Mouse (Mus musculus): ENCODE results near the gene Tjp1. TPM values are rescaled to one million over a fixed set of nuclear protein-coding genes. Genes with fewer than 3 reads are reported as not detected.

The Tjp1 gene
- polyA plus RNA-seq, 1 experiment from 2014 or later: 28.3 TPM

DNA sequence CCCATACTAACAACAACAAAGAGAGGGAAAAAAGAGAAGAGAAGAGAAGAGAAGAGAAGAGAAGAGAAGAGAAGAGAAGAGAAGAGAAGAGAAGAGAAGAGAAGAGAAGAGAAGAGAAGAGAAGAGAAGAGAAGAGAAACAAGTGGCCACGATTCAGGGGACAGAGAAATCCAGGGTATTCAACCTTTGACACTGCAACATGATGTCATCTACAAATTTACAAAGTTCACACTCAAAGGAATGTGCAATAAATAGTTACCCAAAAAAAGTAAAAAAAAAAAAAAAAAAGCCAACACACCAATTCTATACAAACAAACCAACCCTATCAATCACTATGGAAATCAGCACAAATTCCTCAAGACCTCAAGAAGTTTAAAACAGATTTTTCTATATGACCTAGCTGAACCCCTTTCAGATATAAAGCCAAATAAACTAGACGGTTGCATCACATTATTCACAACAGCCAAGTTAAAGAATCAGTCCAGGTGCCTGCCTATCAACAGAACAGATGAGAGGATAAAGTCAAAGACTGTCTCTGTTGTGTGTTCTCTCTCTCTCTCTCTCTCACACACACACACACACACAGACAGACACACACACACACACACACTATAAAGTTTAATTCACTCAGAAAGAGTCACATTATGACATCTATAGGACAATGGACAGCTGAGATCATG lies 194.4 kb downstream of the Tjp1 start:
- peaks cover 52% of the 10 kb centered on the region for H3K36me3 ChIP-seq (ENCODE audit: insufficient read depth, low read length)
- no peaks in the 10 kb centered on the region for H3K4me1 ChIP-seq (replicated peaks; ENCODE audit: insufficient read depth, low read length)
- H3K9ac ChIP-seq (ENCODE audit: low read depth, low read length): no peak overlapping the region
- DNase-seq (ENCODE audit: low spot score) (no peak), ATAC-seq (replicated peaks; ENCODE audit: low FRiP score, low read depth) (no peak)
- TF ChIP-seq CTCF (IDR thresholded peaks at IDR 0.05; ENCODE audit: low read depth): no peak
- H3K9me3 ChIP-seq (replicated peaks; ENCODE audit: low read length): no peaks in the 10 kb centered on the region
- WGBS: 75% methylated on average over 2 of the region's 2 CpGs
- H3K4me3 ChIP-seq (replicated peaks; ENCODE audit: low read depth, low read length): no peak overlapping the region
- no peak overlapping the region for H3K27ac ChIP-seq
- H3K27me3 ChIP-seq (ENCODE audit: insufficient read depth, low read length): no peaks in the 10 kb centered on the region
- no peak overlapping the region for H3K4me2 ChIP-seq (ENCODE audit: low read length)

- Histone ChIP-seq H3K36me3 (ENCODE audit: insufficient read depth, low read length) (peaks cover 56% of the 10 kb centered on the region), H3K4me1 (replicated peaks; ENCODE audit: insufficient read depth, low read length) (no peaks in the 10 kb centered on the region), H3K27ac (no peak overlapping the region), H3K9ac (ENCODE audit: low read depth, low read length) (no peak overlapping the region), H3K9me3 (replicated peaks; ENCODE audit: low read length) (no peaks in the 10 kb centered on the region), H3K27me3 (ENCODE audit: insufficient read depth, low read length) (no peaks in the 10 kb centered on the region), H3K4me2 (ENCODE audit: low read length) (no peak overlapping the region), H3K4me3 (replicated peaks; ENCODE audit: low read depth, low read length) (no peak overlapping the region)
- 69% methylated on average over 5 of the region's 5 CpGs for WGBS
- DNase-seq (ENCODE audit: low spot score) (peak; percentile 72), ATAC-seq (replicated peaks; ENCODE audit: low FRiP score, low read depth) (0 out of 2 replicates have a peak, but pooled peaks have one; percentile 54)
- TF ChIP-seq CTCF (IDR thresholded peaks at IDR 0.05; ENCODE audit: low read depth): peak; percentile 97
Measured at GRCm38 (mm10) chr7:65319047-65319725, 208.4 kb downstream of the Tjp1 start.

GRCm38 (mm10) chr7:65317418-65317817 lies 210.2 kb downstream of the Tjp1 start:
- peak; percentile 76 for DNase-seq (ENCODE audit: low spot score)
- TF ChIP-seq CTCF (IDR thresholded peaks at IDR 0.05; ENCODE audit: low read depth): peak; percentile 92
- Histone ChIP-seq H3K36me3 (ENCODE audit: insufficient read depth, low read length) (peaks cover 56% of the 10 kb centered on the region), H3K4me3 (replicated peaks; ENCODE audit: low read depth, low read length) (no peak overlapping the region), H3K4me2 (ENCODE audit: low read length) (no peak overlapping the region), H3K9me3 (replicated peaks; ENCODE audit: low read length) (no peaks in the 10 kb centered on the region), H3K27ac (no peak overlapping the region), H3K27me3 (ENCODE audit: insufficient read depth, low read length) (no peaks in the 10 kb centered on the region), H3K9ac (ENCODE audit: low read depth, low read length) (no peak overlapping the region), H3K4me1 (replicated peaks; ENCODE audit: insufficient read depth, low read length) (no peaks in the 10 kb centered on the region)
- ATAC-seq (replicated peaks; ENCODE audit: low FRiP score, low read depth): no peak
- 37% methylated on average over 5 of the region's 5 CpGs for WGBS

DNA sequence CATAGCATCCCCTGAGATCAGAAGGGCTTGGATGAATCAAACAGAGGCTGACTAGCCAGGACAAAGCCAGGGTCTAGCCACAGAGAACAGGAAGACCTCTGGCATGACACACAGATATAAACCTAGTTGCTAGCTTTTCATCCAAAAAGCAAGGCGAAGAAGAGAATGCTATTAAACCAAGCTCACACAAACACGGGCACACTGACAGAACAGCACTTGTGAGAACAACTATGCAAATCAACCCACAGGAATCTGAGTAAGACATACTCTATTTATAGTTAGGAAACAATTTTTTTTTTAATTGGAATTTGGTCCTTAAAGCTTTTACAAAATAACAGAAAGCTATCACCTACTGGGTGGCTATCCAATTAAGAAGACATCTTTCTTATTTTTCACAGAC lies 212.4 kb downstream of the Tjp1 start:
- TF ChIP-seq CTCF (IDR thresholded peaks at IDR 0.05; ENCODE audit: low read depth): no peak
- Histone ChIP-seq H3K27ac (no peak overlapping the region), H3K4me2 (ENCODE audit: low read length) (no peak overlapping the region), H3K4me3 (replicated peaks; ENCODE audit: low read depth, low read length) (no peak overlapping the region), H3K9me3 (replicated peaks; ENCODE audit: low read length) (no peaks in the 10 kb centered on the region), H3K9ac (ENCODE audit: low read depth, low read length) (no peak overlapping the region), H3K36me3 (ENCODE audit: insufficient read depth, low read length) (peaks cover 66% of the 10 kb centered on the region), H3K4me1 (replicated peaks; ENCODE audit: insufficient read depth, low read length) (no peaks in the 10 kb centered on the region), H3K27me3 (ENCODE audit: insufficient read depth, low read length) (no peaks in the 10 kb centered on the region)
- WGBS: 92% methylated on average over 2 of the region's 2 CpGs
- DNase-seq (ENCODE audit: low spot score) (no peak), ATAC-seq (replicated peaks; ENCODE audit: low FRiP score, low read depth) (no peak)

- Histone ChIP-seq H3K27me3 (ENCODE audit: insufficient read depth, low read length) (no peaks in the 10 kb centered on the region), H3K4me2 (ENCODE audit: low read length) (no peak overlapping the region), H3K4me3 (replicated peaks; ENCODE audit: low read depth, low read length) (no peak overlapping the region), H3K9ac (ENCODE audit: low read depth, low read length) (no peak overlapping the region), H3K4me1 (replicated peaks; ENCODE audit: insufficient read depth, low read length) (no peaks in the 10 kb centered on the region), H3K27ac (no peak overlapping the region), H3K36me3 (ENCODE audit: insufficient read depth, low read length) (peaks cover 38% of the 10 kb centered on the region), H3K9me3 (replicated peaks; ENCODE audit: low read length) (no peaks in the 10 kb centered on the region)
- TF ChIP-seq CTCF (IDR thresholded peaks at IDR 0.05; ENCODE audit: low read depth): no peak
- ATAC-seq (replicated peaks; ENCODE audit: low FRiP score, low read depth) (no peak), DNase-seq (ENCODE audit: low spot score) (no peak)
- 82% methylated on average over 6 of the region's 6 CpGs for WGBS
Measured at GRCm38 (mm10) chr7:65296675-65297589, 230.6 kb downstream of the Tjp1 start.

DNA sequence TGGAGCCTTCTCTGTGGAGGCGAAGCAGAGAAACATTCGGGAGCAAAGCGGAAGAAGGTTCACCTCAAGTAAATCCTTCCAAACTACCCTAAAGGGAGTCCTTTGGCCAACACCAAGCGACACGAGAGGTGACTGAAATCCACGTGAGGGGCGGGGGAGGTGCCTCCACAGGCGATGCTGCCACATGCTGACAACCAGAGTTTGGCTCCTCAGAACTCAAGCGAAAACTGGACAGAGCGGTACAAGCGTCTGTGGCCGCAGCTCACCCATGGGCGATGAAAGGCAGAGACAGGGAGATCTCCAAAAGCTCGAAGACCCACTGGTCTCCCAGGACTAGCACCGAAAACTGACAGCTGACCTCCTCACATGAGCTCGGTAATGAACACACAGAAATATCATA lies 244.7 kb downstream of the Tjp1 start:
- H3K9ac ChIP-seq (ENCODE audit: low read depth, low read length): no peak overlapping the region
- H3K4me1 ChIP-seq (replicated peaks; ENCODE audit: insufficient read depth, low read length): 0 out of 2 replicates have a peak, but pooled peaks cover 3% of the 10 kb centered on the region
- no peak overlapping the region for H3K27ac ChIP-seq
- WGBS: 69% methylated on average over 16 of the region's 16 CpGs
- H3K36me3 ChIP-seq (ENCODE audit: insufficient read depth, low read length): no peaks in the 10 kb centered on the region
- no peak overlapping the region for H3K4me3 ChIP-seq (replicated peaks; ENCODE audit: low read depth, low read length)
- no peak for ATAC-seq (replicated peaks; ENCODE audit: low FRiP score, low read depth)
- DNase-seq (ENCODE audit: low spot score): no peak
- no peaks in the 10 kb centered on the region for H3K27me3 ChIP-seq (ENCODE audit: insufficient read depth, low read length)
- no peaks in the 10 kb centered on the region for H3K9me3 ChIP-seq (replicated peaks; ENCODE audit: low read length)
- TF ChIP-seq CTCF (IDR thresholded peaks at IDR 0.05; ENCODE audit: low read depth): no peak
- no peak overlapping the region for H3K4me2 ChIP-seq (ENCODE audit: low read length)
